Mouse (Mus musculus) MEL (cell line): ENCODE data around the gene Ube2j1. TPM values are rescaled to one million over a fixed set of nuclear protein-coding genes. Genes with fewer than 3 reads are reported as not detected.

Source experiments
- DNase-seq: peaks from one replicate; pipeline ENCODE4 v3.0.0; 2011; ENCODE audit warnings: low read depth, low spot score
- H3K27ac ChIP-seq: 2 replicates; pipeline ENCODE4 v1.5.1; 2012; ENCODE audit warnings: low read depth, mild to moderate bottlenecking, control low read depth, low read length, moderate library complexity; ENCODE audit not compliant: control insufficient read depth
- H3K27me3 ChIP-seq, 2 experiments: fragments of 150-350 bp in 1 of 2; sonication (generic) in 1 of 2; 2 replicates each; pipeline ENCODE4 v1.6.1; 2012; ENCODE audit warnings: low read length in 2 of 2, mild to moderate bottlenecking in 2 of 2, improper control_type of control experiment in 1 of 2, moderate library complexity in 1 of 2; ENCODE audit not compliant: insufficient read depth in 2 of 2, control insufficient read depth in 1 of 2
- H3K36me3 ChIP-seq, 2 experiments: 2 replicates each; pipeline ENCODE4 v1.6.1; 2012 to 2014; ENCODE audit warnings: low read length in 2 of 2, improper control_type of control experiment in 1 of 2, inconsistent platforms in 1 of 2, mild to moderate bottlenecking in 1 of 2; ENCODE audit not compliant: insufficient read depth in 2 of 2, control insufficient read depth in 1 of 2
- H3K4me1 ChIP-seq, 2 experiments: fragments of 150-350 bp in 1 of 2; sonication (generic) in 1 of 2; 2 replicates each; pipeline ENCODE4 v1.6.1; 2012; ENCODE audit warnings: low read length in 2 of 2, improper control_type of control experiment in 1 of 2, mild to moderate bottlenecking in 1 of 2; ENCODE audit not compliant: insufficient read depth in 2 of 2, control insufficient read depth in 1 of 2
- H3K4me3 ChIP-seq, 2 experiments: fragments of 150-350 bp in 1 of 2; sonication (generic) in 1 of 2; 2 replicates each; pipeline ENCODE4 v1.5.1; 2012; ENCODE audit warnings: low read depth in 2 of 2, low read length in 2 of 2, mild to moderate bottlenecking in 2 of 2, moderate library complexity in 2 of 2, control low read depth in 1 of 2, improper control_type of control experiment in 1 of 2; ENCODE audit not compliant: control insufficient read depth in 1 of 2, insufficient read depth in 1 of 2
- H3K79me2 ChIP-seq: 2 replicates; pipeline ENCODE4 v1.6.1; 2012; ENCODE audit warnings: mild to moderate bottlenecking, low read length, moderate library complexity; ENCODE audit not compliant: control insufficient read depth, poor library complexity, insufficient read depth
- H3K9ac ChIP-seq: 2 replicates; pipeline ENCODE4 v1.6.1; 2012; ENCODE audit warnings: low read depth, mild to moderate bottlenecking, control low read depth, low read length, moderate library complexity; ENCODE audit not compliant: control insufficient read depth, poor library complexity, severe bottlenecking
- H3K9me3 ChIP-seq: fragments of 150-350 bp; sonication (generic); replicated peaks from 2 replicates; pipeline ENCODE4 v1.6.1; 2012; ENCODE audit warnings: mild to moderate bottlenecking, low read length, improper control_type of control experiment, moderate library complexity; ENCODE audit not compliant: insufficient read depth
- BHLHE40 ChIP-seq: IDR thresholded peaks from 2 replicates; pipeline ENCODE4 v1.6.1; 2012; ENCODE audit warnings: low read depth, mild to moderate bottlenecking, inconsistent platforms, low read length, improper control_type of control experiment, borderline replicate concordance
- CHD2 ChIP-seq: IDR thresholded peaks from 2 replicates; pipeline ENCODE4 v1.6.1; 2011; ENCODE audit warnings: low read length, improper control_type of control experiment
- ELF1 ChIP-seq: IDR thresholded peaks from 2 replicates; pipeline ENCODE4 v1.6.1; 2014; ENCODE audit warnings: low read depth, mild to moderate bottlenecking, inconsistent platforms, low read length, improper control_type of control experiment, moderate library complexity
- ETS1 ChIP-seq: IDR thresholded peaks from 2 replicates; pipeline ENCODE4 v1.6.1; 2012; ENCODE audit warnings: low read depth, mild to moderate bottlenecking, inconsistent platforms, low read length, improper control_type of control experiment, moderate library complexity
- GABPA ChIP-seq: IDR thresholded peaks from 2 replicates; pipeline ENCODE4 v1.6.1; 2012; ENCODE audit warnings: low read depth, mild to moderate bottlenecking, inconsistent platforms, low read length, improper control_type of control experiment, moderate library complexity
- JUND ChIP-seq: IDR thresholded peaks from 2 replicates; pipeline ENCODE4 v1.6.1; 2011; ENCODE audit warnings: low read depth, mild to moderate bottlenecking, improper control_type of control experiment, low read length
- MAFK ChIP-seq: IDR thresholded peaks from 2 replicates; pipeline ENCODE4 v1.6.1; 2011; ENCODE audit warnings: low read depth, mild to moderate bottlenecking, low read length, improper control_type of control experiment, borderline replicate concordance
- MAZ ChIP-seq: IDR thresholded peaks from 2 replicates; pipeline ENCODE4 v1.6.1; 2012; ENCODE audit warnings: low read depth, mild to moderate bottlenecking, inconsistent platforms, low read length, improper control_type of control experiment
- MEF2A ChIP-seq: IDR thresholded peaks from 2 replicates; pipeline ENCODE4 v1.6.1; 2014; ENCODE audit warnings: low read depth, mild to moderate bottlenecking, inconsistent platforms, low read length, improper control_type of control experiment; ENCODE audit not compliant: poor library complexity, insufficient replicate concordance, severe bottlenecking; ENCODE audit errors: extremely low read depth
- MYC ChIP-seq: IDR thresholded peaks from 2 replicates; pipeline ENCODE4 v1.6.1; 2011; ENCODE audit warnings: low read depth, mild to moderate bottlenecking, low read length, improper control_type of control experiment, moderate library complexity
- NELFE ChIP-seq: IDR thresholded peaks from 2 replicates; pipeline ENCODE4 v1.6.1; 2011; ENCODE audit warnings: low read depth, low read length, improper control_type of control experiment
- NRF1 ChIP-seq: IDR thresholded peaks from 2 replicates; pipeline ENCODE4 v1.6.1; 2014; ENCODE audit warnings: low read depth, mild to moderate bottlenecking, inconsistent platforms, low read length, improper control_type of control experiment, moderate library complexity; ENCODE audit not compliant: poor library complexity, insufficient read depth, severe bottlenecking
- POLR2AphosphoS2 ChIP-seq: IDR thresholded peaks from 2 replicates; pipeline ENCODE4 v1.6.1; 2011; ENCODE audit warnings: low read length, improper control_type of control experiment
- POLR2AphosphoS5 ChIP-seq: IDR thresholded peaks from 2 replicates; pipeline ENCODE4 v1.6.1; 2012; ENCODE audit warnings: low read depth, borderline replicate concordance, mild to moderate bottlenecking, inconsistent platforms, low read length, moderate library complexity, mixed read lengths
- RAD21 ChIP-seq: IDR thresholded peaks from 2 replicates; pipeline ENCODE4 v1.6.1; 2011; ENCODE audit warnings: mild to moderate bottlenecking, low read depth, low read length, improper control_type of control experiment
- TAL1 ChIP-seq: IDR thresholded peaks from 2 replicates; pipeline ENCODE4 v1.6.1; 2012; ENCODE audit warnings: mild to moderate bottlenecking, inconsistent platforms, low read length, moderate library complexity, mixed read lengths
- TCF12 ChIP-seq: IDR thresholded peaks from 2 replicates; pipeline ENCODE4 v1.6.1; 2014; ENCODE audit warnings: low read depth, mild to moderate bottlenecking, inconsistent platforms, low read length, improper control_type of control experiment, moderate library complexity
- UBTF ChIP-seq: IDR thresholded peaks from 2 replicates; pipeline ENCODE4 v1.6.1; 2012; ENCODE audit warnings: low read depth, mild to moderate bottlenecking, inconsistent platforms, low read length, improper control_type of control experiment, moderate library complexity, borderline replicate concordance; ENCODE audit not compliant: insufficient read depth
- USF1 ChIP-seq: IDR thresholded peaks from 2 replicates; pipeline ENCODE4 v1.6.1; 2014; ENCODE audit warnings: low read depth, mild to moderate bottlenecking, inconsistent platforms, low read length, improper control_type of control experiment, moderate library complexity
- USF2 ChIP-seq, 2 experiments: IDR thresholded peaks; 2 replicates each; pipeline ENCODE4 v1.6.1; 2011 to 2012; ENCODE audit warnings: improper control_type of control experiment in 2 of 2, low read length in 2 of 2, borderline replicate concordance in 1 of 2, inconsistent platforms in 1 of 2, low read depth in 1 of 2, mild to moderate bottlenecking in 1 of 2; ENCODE audit not compliant: insufficient read depth in 1 of 2
- ZKSCAN1 ChIP-seq: IDR thresholded peaks from 2 replicates; pipeline ENCODE4 v1.6.1; 2012; ENCODE audit warnings: low read depth, mild to moderate bottlenecking, inconsistent platforms, low read length, improper control_type of control experiment, moderate library complexity
- polyA plus RNA-seq, 2 experiments: library from polyadenylated mRNA; stranded (reverse) in 1 of 2; unstranded in 1 of 2; fragments of >175 nt in 1 of 2; fragments of >200 nt in 1 of 2; gene quantifications; 2 replicates each; pipeline versions ENCODE4 v1.2.1 to v1.2.4; 2012; ENCODE audit warnings: low replicate concordance in 2 of 2, low read depth in 1 of 2; ENCODE audit not compliant: insufficient read length in 2 of 2, insufficient read depth in 1 of 2, missing spikeins in 1 of 2
- total RNA-seq: library from RNA; depleted of rRNA; stranded (reverse); fragments of 300-350 nt; gene quantifications from 2 replicates; pipeline ENCODE4 v1.2.3, GENCODE M21; 2012

The Ube2j1 gene
- total and polyA plus RNA-seq, 3 experiments, result 32.6 to 42.9 TPM; not detected in 1

DNA sequence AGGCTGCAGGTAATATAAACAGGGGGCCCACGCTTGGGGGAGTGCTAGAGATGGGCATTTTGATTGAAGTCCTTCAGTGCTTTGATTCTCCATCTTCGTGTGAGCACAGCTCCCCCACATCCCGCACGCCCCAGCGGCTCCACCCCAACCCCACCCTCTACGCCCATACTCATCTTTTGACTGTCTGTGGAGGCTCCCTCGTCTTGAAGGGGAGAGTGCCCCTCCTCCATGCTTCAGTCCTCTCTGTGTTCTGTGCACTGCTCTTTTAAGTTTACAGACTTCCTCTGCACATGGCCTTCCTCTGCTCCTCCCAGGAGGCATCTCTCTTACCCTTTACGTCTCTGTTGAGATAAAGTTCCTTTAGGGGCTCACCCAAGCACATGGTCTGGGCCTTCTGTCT is 46.5 kb downstream of the Ube2j1 start:
- TF ChIP-seq JUND, result no peak
- no peak for TF ChIP-seq USF2 (IDR thresholded peaks at IDR 0.05; ENCODE audit: borderline replicate concordance in 1 of 2, insufficient read depth in 1 of 2, low read depth in 1 of 2, low read length in 2 of 2)
- TF ChIP-seq NELFE, result no peak
- TF ChIP-seq USF1, result no peak
- TF ChIP-seq RAD21, result no peak
- TF ChIP-seq MAZ, result no peak
- TF ChIP-seq ETS1, result no peak
- TF ChIP-seq ZKSCAN1, result no peak
- TF ChIP-seq CHD2, result no peak
- Histone ChIP-seq H3K9ac (no peak overlapping the region), H3K36me3 (no peaks in the 10 kb centered on the region), H3K27me3 (no peaks in the 10 kb centered on the region), H3K9me3 (no peaks in the 10 kb centered on the region), H3K27ac (no peak overlapping the region), H3K4me1 (no peaks in the 10 kb centered on the region), H3K79me2 (no peaks in the 10 kb centered on the region), H3K4me3 (no peak overlapping the region)
- DNase-seq, result no peak

DNA sequence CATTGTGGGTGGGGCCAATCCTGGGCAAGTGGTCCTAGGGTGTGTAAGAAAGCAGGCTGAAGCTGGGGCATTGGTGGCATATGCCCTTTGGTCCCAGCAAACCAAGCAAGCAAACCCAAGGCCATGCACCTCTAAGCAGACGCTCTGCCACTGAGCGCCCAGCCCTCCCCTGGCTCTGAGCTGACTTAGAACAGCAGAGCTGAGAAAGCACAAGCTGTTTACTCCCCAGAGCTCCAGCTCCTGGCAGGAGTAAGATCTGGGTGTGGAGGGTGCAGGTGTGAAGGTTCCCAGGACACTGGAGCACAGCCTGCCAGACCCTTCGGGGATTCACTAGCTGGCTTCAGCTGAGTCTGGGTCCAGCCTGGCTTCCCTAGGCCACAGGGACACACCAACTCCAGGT is 47.3 kb downstream of the Ube2j1 start:
- no peaks in the 10 kb centered on the region for H3K9me3 ChIP-seq
- no peak for DNase-seq
- H3K4me3 ChIP-seq, result no peak overlapping the region
- no peaks in the 10 kb centered on the region for H3K4me1 ChIP-seq
- H3K36me3 ChIP-seq, result no peaks in the 10 kb centered on the region
- H3K27ac ChIP-seq, result no peak overlapping the region
- H3K27me3 ChIP-seq, result no peaks in the 10 kb centered on the region
- H3K9ac ChIP-seq, result no peak overlapping the region
- TF ChIP-seq ELF1 (no peak), POLR2AphosphoS5 (no peak), UBTF (no peak), POLR2AphosphoS2 (no peak), TCF12 (no peak), TAL1 (no peak), MYC (no peak), MEF2A (no peak), GABPA (no peak), MAFK (no peak), NRF1 (no peak), BHLHE40 (no peak)
- H3K79me2 ChIP-seq, result no peaks in the 10 kb centered on the region
